Mouse (Mus musculus): ENCODE measurements around the gene Speer4e. TPM values are rescaled to one million over a fixed set of nuclear protein-coding genes. Genes with fewer than 3 reads are reported as not detected.
"Not testable (repeated sequence)": the region's sequence is repeated elsewhere in the genome, so short reads cannot be mapped to it uniquely, and the experiment has no call there.

Gene Speer4e
- polyA plus RNA-seq, 1 experiment from 2014 or later = not detected

DNA sequence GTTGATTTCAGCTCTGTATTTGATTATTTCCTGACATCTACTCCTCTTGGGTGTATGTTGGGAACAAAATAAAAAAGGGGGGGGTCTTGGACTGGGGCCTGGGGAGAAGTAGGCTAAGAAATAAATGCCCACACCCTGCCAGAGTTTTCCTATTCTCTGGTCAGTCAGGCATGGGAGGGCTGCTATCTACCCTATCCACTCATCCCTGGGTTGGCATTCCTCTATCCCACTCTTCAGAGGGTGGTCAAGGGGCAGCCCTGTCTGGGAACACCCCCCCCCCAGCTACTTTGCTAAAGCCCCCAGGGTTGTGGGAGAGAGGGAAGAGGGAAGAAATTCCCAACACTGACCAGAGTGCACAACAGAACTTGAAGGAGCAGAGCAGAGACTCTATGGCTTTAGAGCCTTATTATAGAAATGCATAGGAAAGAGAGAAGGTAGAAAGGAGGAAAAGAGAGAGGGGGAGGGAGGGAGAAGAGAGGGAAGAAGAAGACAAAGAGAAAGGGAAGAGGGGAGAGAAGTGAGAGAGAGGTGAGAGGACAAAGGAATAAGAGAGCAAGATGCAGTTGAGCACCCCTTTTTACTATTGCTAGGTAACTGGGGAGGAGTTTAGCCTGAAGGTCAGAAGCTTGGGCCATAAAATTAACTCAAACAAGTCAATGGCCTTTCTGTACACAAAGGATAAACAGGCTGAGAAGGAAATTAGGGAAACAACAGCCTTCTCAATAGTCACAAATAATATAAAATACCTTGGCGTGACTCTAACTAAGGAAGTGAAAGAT, 17.9 kb upstream of the Speer4e start:
- H3K4me3 ChIP-seq (ENCODE audit: low read depth, low read length); H3K36me3 ChIP-seq (ENCODE audit: control insufficient read depth, insufficient read depth, low read length); H3K27me3 ChIP-seq (ENCODE audit: control insufficient read depth, insufficient read depth, low read length); H3K4me1 ChIP-seq (ENCODE audit: control insufficient read depth, insufficient read depth, low read length); DNase-seq (ENCODE audit: low spot score); H3K9ac ChIP-seq (ENCODE audit: low read length); H3K27ac ChIP-seq (ENCODE audit: low read depth, low read length); H3K4me2 ChIP-seq (ENCODE audit: low read depth); H3K9me3 ChIP-seq (ENCODE audit: control insufficient read depth, low read length): not testable (repeated sequence)
- 0 out of 2 replicates have a peak, but pooled peaks have one; percentile 27 for ATAC-seq (ENCODE audit: insufficient read depth, low FRiP score, low TSS enrichment)
- 95% methylated on average over 1 of the region's 1 CpGs for WGBS

DNA sequence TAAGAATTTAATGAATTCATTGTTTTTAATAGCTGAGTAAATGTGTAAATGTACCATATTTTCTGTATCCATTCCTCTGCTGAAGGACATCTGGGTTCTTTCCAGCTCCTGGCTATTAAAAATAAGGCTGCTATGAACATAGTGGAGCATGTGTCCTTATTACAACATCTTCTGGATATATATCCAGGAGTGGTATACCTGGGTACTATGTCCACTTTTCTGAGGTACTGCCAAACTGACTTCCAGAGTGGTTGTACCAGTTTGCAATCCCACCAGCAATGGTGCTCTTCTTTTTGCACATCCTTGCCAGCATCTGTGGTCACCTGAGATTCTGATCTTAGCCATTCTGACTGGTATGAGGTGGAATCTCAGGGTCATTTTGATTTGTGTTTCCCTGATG, 15.4 kb upstream of the Speer4e start:
- not testable (repeated sequence) for H3K27ac ChIP-seq (ENCODE audit: low read depth, low read length); H3K4me1 ChIP-seq (ENCODE audit: control insufficient read depth, insufficient read depth, low read length); H3K9me3 ChIP-seq (ENCODE audit: control insufficient read depth, low read length); ATAC-seq (ENCODE audit: insufficient read depth, low FRiP score, low TSS enrichment); DNase-seq (ENCODE audit: low spot score); H3K36me3 ChIP-seq (ENCODE audit: control insufficient read depth, insufficient read depth, low read length); H3K4me2 ChIP-seq (ENCODE audit: low read depth); H3K27me3 ChIP-seq (ENCODE audit: control insufficient read depth, insufficient read depth, low read length); H3K4me3 ChIP-seq (ENCODE audit: low read depth, low read length); H3K9ac ChIP-seq (ENCODE audit: low read length)

DNA sequence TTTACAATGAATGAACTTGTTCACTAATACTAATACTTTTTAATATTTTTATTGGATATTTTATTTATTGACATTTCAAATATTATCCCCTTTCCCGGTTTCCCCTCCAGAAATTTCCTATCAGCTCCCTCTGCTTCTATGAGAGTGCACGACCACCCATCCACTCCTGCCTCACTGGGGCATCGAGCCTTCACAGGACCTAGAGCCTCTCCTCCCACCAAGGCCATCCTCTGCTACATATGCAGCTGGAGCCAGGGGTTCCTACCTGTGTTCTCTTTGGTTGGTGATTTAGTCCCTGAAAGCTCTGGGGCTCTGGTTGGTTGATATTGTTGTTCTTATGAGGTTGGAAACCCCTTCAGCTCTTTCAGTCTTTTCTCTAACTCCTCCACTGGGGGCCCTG, 14.5 kb upstream of the Speer4e start:
- peaks cover 12% of the 10 kb centered on the region for H3K9me3 ChIP-seq (ENCODE audit: control insufficient read depth, low read length)
- ATAC-seq (ENCODE audit: insufficient read depth, low FRiP score, low TSS enrichment); H3K4me3 ChIP-seq (ENCODE audit: low read depth, low read length); H3K36me3 ChIP-seq (ENCODE audit: control insufficient read depth, insufficient read depth, low read length); H3K9ac ChIP-seq (ENCODE audit: low read length); H3K4me1 ChIP-seq (ENCODE audit: control insufficient read depth, insufficient read depth, low read length); H3K4me2 ChIP-seq (ENCODE audit: low read depth); DNase-seq (ENCODE audit: low spot score); H3K27me3 ChIP-seq (ENCODE audit: control insufficient read depth, insufficient read depth, low read length); H3K27ac ChIP-seq (ENCODE audit: low read depth, low read length): not testable (repeated sequence)
- 71% methylated on average over 3 of the region's 3 CpGs for WGBS

DNA sequence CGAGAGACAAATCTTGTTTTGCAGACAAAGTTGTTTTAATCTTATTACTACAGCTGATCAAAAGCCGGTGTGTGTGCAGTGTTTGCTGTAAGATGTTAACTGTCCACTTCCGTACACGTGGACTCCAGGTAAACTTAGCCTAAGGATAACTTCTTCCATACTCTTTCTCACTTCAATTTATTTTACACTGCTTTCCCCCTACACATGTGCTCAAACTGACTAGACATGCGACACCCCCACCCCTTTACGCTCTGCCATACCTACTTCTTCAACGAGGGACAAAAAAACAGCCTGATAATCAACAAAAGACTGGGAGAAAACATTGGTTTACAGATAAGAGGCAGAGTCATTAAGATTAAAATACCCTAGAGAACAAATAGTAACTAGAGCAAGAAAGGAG, 13.6 kb upstream of the Speer4e start:
- H3K36me3 ChIP-seq (ENCODE audit: control insufficient read depth, insufficient read depth, low read length); H3K9ac ChIP-seq (ENCODE audit: low read length); H3K27me3 ChIP-seq (ENCODE audit: control insufficient read depth, insufficient read depth, low read length); H3K4me1 ChIP-seq (ENCODE audit: control insufficient read depth, insufficient read depth, low read length); H3K4me2 ChIP-seq (ENCODE audit: low read depth); DNase-seq (ENCODE audit: low spot score); H3K4me3 ChIP-seq (ENCODE audit: low read depth, low read length); H3K27ac ChIP-seq (ENCODE audit: low read depth, low read length): not testable (repeated sequence)
- WGBS = 69% methylated on average over 7 of the region's 7 CpGs
- ATAC-seq (ENCODE audit: insufficient read depth, low FRiP score, low TSS enrichment) = peak; percentile 75
- H3K9me3 ChIP-seq (ENCODE audit: control insufficient read depth, low read length) = peaks cover 12% of the 10 kb centered on the region

DNA sequence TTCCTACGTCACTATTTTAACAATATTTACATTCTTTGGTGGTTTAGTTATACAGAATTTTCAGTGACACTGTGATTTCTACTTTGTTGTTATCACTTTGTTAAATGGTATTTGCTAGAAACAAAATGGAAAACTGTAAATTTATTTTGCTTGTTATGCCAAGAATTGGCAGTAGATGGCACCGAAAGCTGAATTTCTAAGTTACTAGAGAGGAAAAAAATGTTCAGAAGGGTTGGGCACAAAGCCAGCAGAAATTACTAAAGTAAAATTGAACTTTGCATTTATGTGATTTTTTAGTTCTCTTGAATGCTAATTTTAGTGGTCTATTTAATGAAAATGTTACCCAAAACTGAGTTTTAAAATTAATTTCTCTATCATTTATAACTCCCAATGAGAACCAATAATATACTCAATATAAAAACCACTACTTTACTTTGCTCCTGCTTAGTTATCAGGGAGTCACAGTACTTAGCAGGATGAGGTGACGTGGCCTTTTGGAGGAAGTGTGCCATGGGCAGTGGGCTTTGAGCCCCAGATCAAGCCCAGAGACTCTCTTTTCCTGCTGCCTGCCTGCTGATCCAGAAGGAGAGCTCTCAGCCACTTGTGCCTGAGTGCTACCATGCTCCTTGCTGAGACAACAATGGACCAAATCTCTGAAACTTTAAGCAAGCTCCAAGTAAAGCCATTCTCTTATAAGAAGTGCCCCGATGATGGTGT, 9.4 kb upstream of the Speer4e start:
- WGBS = 69% methylated on average over 4 of the region's 4 CpGs
- not testable (repeated sequence) for H3K4me3 ChIP-seq (ENCODE audit: low read depth, low read length)

DNA sequence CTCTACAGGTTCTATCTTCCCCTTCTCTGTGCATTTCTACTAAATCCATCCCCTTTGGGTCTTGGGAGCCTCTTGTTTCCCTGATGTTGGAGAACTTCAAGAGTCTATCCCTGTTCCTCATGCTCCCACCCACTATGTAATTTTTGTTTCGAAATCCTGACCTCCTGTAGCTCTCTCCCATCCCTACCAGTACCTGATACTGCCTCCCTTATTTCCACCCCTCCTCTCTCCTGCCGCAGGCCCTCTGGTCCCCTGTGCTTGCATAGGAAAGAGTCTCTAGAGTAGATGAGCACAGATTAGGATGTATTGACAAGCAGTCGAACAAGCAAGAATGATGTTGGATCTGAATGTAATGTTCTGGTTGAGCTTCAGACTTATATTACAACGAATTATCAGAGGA, 7.3 kb upstream of the Speer4e start:
- H3K9me3 ChIP-seq (ENCODE audit: control insufficient read depth, low read length); DNase-seq (ENCODE audit: low spot score); H3K36me3 ChIP-seq (ENCODE audit: control insufficient read depth, insufficient read depth, low read length); H3K27me3 ChIP-seq (ENCODE audit: control insufficient read depth, insufficient read depth, low read length); H3K4me3 ChIP-seq (ENCODE audit: low read depth, low read length); ATAC-seq (ENCODE audit: insufficient read depth, low FRiP score, low TSS enrichment); H3K9ac ChIP-seq (ENCODE audit: low read length); H3K27ac ChIP-seq (ENCODE audit: low read depth, low read length); H3K4me2 ChIP-seq (ENCODE audit: low read depth); H3K4me1 ChIP-seq (ENCODE audit: control insufficient read depth, insufficient read depth, low read length): not testable (repeated sequence)
- 73% methylated on average over 4 of the region's 4 CpGs for WGBS

More for the DNA sequence above, 9.4 kb upstream of the Speer4e start:
- H3K9me3 ChIP-seq (ENCODE audit: control insufficient read depth, low read length); H3K4me2 ChIP-seq (ENCODE audit: low read depth); H3K4me1 ChIP-seq (ENCODE audit: control insufficient read depth, insufficient read depth, low read length); H3K36me3 ChIP-seq (ENCODE audit: control insufficient read depth, insufficient read depth, low read length); H3K9ac ChIP-seq (ENCODE audit: low read length); H3K27ac ChIP-seq (ENCODE audit: low read depth, low read length); DNase-seq (ENCODE audit: low spot score); H3K27me3 ChIP-seq (ENCODE audit: control insufficient read depth, insufficient read depth, low read length); ATAC-seq (ENCODE audit: insufficient read depth, low FRiP score, low TSS enrichment): not testable (repeated sequence)

DNA sequence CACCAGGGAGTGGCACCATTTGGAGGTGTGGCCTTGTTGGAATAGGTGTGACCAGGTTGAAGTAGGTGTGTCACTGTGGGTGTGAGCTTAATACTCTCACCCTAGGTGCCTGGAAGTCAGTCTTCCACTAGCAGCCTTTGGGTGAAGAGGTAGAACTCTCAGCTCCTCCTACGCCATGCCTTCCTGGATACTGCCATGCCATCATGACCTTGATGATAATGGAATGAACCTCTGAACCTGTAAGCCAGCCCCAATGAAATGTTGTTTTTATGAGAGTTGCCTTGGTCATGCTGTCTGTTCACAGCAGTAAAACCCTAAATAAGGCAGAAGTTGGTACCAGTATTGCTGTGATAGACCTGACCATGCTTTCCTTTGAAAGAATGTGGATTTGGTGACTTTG, 2.8 kb upstream of the Speer4e start:
- not testable (repeated sequence) for H3K4me1 ChIP-seq (ENCODE audit: control insufficient read depth, insufficient read depth, low read length); H3K9me3 ChIP-seq (ENCODE audit: control insufficient read depth, low read length); H3K4me2 ChIP-seq (ENCODE audit: low read depth); H3K27me3 ChIP-seq (ENCODE audit: control insufficient read depth, insufficient read depth, low read length); H3K36me3 ChIP-seq (ENCODE audit: control insufficient read depth, insufficient read depth, low read length); ATAC-seq (ENCODE audit: insufficient read depth, low FRiP score, low TSS enrichment); H3K4me3 ChIP-seq (ENCODE audit: low read depth, low read length); DNase-seq (ENCODE audit: low spot score); H3K27ac ChIP-seq (ENCODE audit: low read depth, low read length); H3K9ac ChIP-seq (ENCODE audit: low read length)
- WGBS = 90% methylated on average over 1 of the region's 1 CpGs

DNA sequence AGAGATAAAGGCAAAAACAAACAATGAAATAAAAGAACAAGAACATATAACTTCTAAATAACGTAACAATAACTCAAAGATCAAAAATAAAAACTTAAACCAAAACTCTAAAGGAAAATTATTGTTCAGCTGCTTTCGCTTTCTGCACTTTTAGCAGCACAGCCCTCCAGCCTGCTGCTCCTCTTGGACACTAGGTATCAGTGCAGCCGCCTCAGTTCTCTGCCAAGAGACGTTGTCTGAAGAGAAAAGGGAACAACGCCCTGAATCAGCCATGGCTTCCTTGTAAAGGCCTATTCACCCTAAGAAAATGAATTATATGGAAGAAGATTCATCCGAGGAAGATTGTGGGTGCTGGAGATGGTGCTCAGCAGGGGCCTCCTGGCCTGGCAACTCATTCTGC, 4.5 kb downstream of the Speer4e start:
- not testable (repeated sequence) for H3K9me3 ChIP-seq (ENCODE audit: control insufficient read depth, low read length); H3K36me3 ChIP-seq (ENCODE audit: control insufficient read depth, insufficient read depth, low read length); H3K9ac ChIP-seq (ENCODE audit: low read length); H3K4me2 ChIP-seq (ENCODE audit: low read depth); H3K27ac ChIP-seq (ENCODE audit: low read depth, low read length); DNase-seq (ENCODE audit: low spot score); H3K4me3 ChIP-seq (ENCODE audit: low read depth, low read length); H3K4me1 ChIP-seq (ENCODE audit: control insufficient read depth, insufficient read depth, low read length); ATAC-seq (ENCODE audit: insufficient read depth, low FRiP score, low TSS enrichment); H3K27me3 ChIP-seq (ENCODE audit: control insufficient read depth, insufficient read depth, low read length)
- WGBS = 80% methylated on average over 5 of the region's 6 CpGs

DNA sequence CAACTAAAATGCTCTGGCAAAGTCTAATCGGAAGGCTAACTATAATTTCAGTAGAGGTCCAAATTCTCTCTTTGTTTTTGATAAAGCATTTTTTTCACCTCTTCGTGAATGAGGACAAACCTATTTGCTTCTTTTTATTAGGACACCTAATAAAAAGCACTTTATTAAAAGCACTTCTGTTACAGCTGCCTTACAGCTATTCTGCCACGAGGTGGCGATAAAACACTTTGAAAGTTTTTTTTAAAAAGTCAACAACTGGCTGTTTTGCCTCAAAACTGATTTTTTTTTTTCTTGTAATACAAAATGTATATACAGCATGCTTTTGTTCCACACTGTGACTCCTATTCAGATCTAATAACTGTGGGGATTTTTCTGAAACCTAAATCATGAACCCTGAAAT, 11.2 kb downstream of the Speer4e start:
- H3K9me3 ChIP-seq (ENCODE audit: control insufficient read depth, low read length); H3K4me2 ChIP-seq (ENCODE audit: low read depth); H3K27me3 ChIP-seq (ENCODE audit: control insufficient read depth, insufficient read depth, low read length); H3K9ac ChIP-seq (ENCODE audit: low read length); ATAC-seq (ENCODE audit: insufficient read depth, low FRiP score, low TSS enrichment); H3K36me3 ChIP-seq (ENCODE audit: control insufficient read depth, insufficient read depth, low read length); H3K4me1 ChIP-seq (ENCODE audit: control insufficient read depth, insufficient read depth, low read length); DNase-seq (ENCODE audit: low spot score); H3K27ac ChIP-seq (ENCODE audit: low read depth, low read length); H3K4me3 ChIP-seq (ENCODE audit: low read depth, low read length): not testable (repeated sequence)
- WGBS = 28% methylated on average over 4 of the region's 4 CpGs
